Mouse (Mus musculus) MEL-GATA-1-ER (cell line): ENCODE measurements around the gene Ppa2.
A peak's percentile ranks its signal among the peaks of the same experiment; 100 is the strongest.

ENCODE experiments used
- DNase-seq: peaks from one replicate; pipeline ENCODE4 v3.0.0-alpha.2; 2012; ENCODE audit warnings: low read depth; ENCODE audit errors: extremely low read depth

Ppa2 gene

DNA sequence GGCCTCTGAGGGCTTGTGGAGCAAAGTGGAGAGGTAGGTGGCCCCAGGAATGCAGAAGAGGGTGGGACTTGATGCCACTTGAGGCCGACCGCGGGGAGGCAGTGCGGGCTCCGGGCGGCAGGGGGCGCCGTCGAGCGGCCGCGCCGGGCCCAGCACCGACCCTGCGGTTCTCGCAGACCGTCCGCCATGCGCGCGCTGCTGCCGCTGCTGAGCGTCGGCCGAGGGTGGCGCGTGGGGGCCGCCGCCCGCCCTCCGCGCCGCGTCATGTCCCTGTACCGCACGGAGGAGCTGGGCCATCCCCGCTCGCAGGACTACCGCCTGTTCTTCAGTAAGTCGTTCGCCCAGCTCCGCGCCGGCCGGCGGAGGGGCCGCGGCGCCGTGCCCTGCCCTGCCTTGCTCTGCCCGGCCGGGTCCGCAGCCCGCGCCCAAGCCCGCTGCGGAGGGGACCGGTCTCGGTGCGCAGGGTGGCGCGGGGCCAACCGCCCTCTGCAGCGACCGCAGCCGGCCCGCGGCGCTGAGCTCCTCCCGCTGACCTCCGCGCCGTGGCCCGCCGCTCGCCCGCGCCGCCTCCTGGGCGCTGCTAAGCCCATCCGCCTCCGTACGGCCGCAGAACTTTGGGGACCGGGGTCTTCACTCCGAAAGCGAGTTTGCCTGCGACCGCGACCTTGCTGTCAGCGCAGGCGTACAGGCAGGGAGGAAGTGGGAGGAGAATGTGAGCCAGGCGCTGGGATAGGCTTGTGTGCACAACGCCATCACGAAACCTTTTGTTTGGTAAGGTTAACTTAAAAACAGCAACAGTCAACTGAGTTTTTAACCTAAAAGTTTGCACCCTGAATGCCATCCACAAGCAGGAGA is at the start of gene Ppa2:
Gene Ppa2 (plus strand): TSS at position 157 of the 855 bp plus-strand sequence.
- peak; percentile 85 for DNase-seq

- DNase-seq, result peak; percentile 60
These were observed 38.0 kb upstream of the Ppa2 start for GRCm38 (mm10) chr3:133271887-133272286.

GRCm38 (mm10) chr3:133284587-133284986 is 25.3 kb upstream of the Ppa2 start:
- no peak for DNase-seq

GRCm38 (mm10) chr3:133288795-133289194 is 21.1 kb upstream of the Ppa2 start:
- no peak for DNase-seq

GRCm38 (mm10) chr3:133304328-133304727 is 5.6 kb upstream of the Ppa2 start:
- DNase-seq, result no peak

DNA sequence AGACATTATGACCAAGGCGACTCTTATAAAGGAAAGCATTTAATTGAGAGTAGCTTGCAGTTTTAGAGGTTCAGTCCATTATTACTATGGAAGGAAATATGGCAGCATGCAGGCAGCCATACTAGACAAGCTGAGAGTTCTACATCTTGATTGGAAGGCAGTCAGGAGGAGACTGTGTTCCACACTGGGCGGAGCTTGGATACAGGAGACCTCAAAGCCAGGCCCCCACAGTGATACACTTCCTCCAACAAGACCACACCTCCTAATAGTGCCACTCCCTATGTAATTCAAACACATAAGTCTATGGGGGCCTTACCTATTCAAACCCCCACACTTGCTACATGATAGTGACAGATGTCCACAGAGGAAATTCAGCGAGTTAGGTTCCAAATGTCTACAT is 1.5 kb upstream of the Ppa2 start:
- DNase-seq, result no peak

DNA sequence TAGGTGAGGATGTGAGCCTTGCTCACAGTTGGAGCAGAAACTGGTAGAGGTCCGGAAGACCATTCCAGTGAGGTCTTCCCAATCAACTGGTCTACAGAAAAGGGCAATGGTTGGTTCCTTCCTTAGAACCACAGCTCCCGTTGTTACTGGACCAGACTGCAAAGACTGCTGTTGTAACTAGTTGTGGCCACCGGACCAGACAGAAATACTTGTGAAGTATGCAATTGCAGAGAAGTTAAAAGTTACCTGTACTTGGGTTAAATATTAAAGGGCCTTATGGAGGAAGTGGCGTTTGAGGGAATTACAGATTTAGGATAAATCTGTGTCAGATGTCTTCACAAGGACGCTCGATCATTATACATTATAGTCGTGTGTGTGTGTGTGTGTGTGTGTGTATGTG is 551 bp upstream of the Ppa2 start:
- DNase-seq, result no peak

DNA sequence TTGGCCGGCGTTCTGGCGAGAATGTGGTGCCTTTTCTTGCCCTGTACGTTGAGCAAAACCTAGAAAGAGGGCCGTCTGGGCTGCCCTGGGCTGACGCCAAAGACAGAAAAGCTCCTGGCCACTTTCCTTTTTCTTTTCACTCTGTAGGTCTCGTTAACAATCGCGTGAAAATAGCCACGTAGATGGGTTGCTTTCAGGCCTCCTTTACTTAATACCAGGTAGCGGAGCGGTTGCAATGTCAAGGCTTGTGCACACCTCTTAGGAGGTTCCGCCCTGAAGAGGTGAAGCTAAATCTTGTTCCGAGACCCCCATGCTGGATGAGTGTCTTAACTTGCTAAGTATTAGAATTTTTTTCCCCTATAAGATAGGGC is 884 bp downstream of the Ppa2 start:
- no peak for DNase-seq

GRCm38 (mm10) chr3:133312331-133312730 is 2.4 kb downstream of the Ppa2 start:
- DNase-seq, result no peak

DNA sequence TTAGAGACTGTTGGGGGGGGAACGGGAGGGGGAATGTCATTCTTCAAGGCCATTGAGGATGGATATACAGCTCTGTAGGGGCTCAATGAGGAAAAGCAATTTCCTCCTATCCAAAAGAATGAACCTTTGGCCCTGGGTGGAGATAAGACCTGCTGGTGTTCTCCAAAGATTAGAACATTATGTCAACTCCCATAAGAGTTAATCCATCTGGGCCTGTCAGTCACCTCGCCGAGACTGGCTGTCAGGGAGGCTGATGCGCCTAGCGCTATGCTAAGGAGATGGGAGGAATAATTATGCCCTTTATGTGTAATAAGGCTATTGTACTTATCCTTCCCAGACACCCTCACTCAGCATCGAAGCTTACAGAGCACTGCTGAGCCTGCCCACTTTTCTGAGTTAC is 2.9 kb downstream of the Ppa2 start:
- DNase-seq, result no peak

GRCm38 (mm10) chr3:133313491-133314199 is 3.7 kb downstream of the Ppa2 start:
- no peak for DNase-seq

- DNase-seq, result peak; percentile 65
These were observed 4.6 kb downstream of the Ppa2 start for GRCm38 (mm10) chr3:133314475-133314874.

- no peak for DNase-seq
These were observed 5.1 kb downstream of the Ppa2 start for GRCm38 (mm10) chr3:133315011-133315410.

DNA sequence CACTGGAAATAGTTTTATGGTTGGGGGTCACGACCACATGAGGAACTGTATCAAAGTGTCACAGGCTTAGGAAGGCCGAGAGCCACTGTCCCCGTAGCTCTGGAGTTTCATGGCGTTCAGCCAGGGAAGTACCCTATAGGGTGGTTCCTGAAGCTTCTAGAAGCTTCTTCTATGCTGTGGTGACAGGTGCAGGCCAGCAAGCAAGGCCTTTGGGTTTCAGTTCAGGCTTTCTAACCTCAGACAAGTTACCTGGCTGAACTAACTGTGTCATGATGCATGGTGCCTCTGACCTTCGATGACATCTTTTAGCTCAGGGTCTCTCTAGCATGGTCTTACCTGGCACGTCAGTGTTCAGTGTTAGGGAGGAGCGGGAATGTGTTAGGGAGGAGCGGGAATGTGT is 5.7 kb downstream of the Ppa2 start:
- no peak for DNase-seq

DNA sequence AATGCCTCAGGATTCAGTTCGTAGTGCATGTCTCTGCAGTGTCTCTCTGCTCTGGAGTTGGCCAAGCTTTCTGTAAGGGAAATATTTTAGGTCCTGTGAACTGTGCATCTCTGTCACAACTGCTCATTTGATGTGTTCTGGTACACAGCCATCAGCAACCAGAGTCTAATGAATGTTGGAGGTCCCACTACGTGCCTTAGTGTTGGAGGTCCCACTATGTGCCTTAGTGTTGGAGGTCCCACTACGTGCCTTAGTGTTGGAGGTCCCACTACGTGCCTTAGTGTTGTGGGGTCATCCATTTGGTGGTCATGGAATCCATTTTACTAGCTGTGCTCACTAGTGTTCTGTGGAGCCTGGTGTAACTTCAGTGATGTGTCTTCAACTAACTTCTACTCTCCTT is 7.9 kb downstream of the Ppa2 start:
- DNase-seq, result no peak

DNA sequence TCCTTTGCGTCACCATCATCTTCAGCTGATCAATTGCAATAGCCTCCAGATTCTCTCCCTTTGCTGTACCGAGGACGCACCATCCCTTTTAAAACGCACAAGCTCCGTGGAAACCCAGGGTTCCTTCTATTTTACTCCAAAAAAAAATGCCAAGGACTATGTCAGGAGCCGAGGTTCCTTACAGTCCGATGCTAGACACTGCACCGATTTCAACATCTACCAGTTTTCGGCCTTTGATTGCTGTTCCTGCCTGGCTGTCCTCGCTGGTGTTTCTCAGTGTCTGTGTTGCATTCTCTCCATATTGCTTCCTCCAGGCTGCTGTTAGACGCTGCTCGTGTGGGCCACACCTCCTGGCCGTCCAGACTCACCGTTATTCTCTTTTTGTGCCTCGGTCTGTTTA is 8.7 kb downstream of the Ppa2 start:
- no peak for DNase-seq

DNA sequence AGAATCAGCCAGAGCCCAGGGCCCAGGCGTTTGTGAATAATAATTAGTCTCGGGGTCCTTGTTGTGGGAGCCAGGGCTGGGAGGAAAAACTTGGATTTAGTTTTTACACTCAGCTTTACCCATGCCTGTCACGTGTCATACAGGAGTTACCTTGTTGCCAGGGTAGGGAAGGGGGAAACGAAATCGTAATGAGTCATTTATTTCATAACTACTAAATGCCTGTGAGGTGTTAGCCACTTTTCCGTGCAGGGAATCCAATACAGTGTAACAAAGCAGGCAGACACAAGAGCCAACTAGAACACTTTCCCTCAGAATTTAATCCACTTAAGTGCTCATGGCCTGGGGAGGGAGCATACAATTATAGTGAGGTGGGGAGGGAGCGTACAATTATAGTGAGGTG is 9.9 kb downstream of the Ppa2 start:
- no peak for DNase-seq

GRCm38 (mm10) chr3:133320313-133320712 is 10.4 kb downstream of the Ppa2 start:
- no peak for DNase-seq

DNA sequence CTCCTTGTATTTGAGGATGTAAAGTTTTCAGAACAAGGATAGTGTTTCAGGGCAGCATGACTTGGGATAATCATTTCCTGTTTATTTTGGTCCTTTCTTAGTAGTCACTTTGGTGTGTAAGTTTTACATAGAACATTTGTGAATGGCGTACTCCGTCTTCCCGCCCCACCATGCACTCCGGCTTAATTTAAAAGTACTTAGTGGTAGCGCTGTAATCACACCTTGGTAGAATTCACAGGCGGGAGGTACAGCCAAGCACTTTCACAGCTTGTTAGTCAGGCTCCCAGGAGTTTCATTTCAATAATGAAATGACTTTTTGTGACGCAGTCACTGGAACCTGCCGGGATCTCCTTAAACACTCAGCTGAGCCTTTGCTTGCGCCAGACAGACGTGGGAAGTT is 12.0 kb downstream of the Ppa2 start:
- DNase-seq, result no peak

- DNase-seq, result no peak
These were observed 12.6 kb downstream of the Ppa2 start for GRCm38 (mm10) chr3:133322552-133322951.

- no peak for DNase-seq
These were observed 15.2 kb downstream of the Ppa2 start for GRCm38 (mm10) chr3:133325135-133325534.

- no peak for DNase-seq
These were observed 18.6 kb downstream of the Ppa2 start for GRCm38 (mm10) chr3:133328551-133328950.

DNA sequence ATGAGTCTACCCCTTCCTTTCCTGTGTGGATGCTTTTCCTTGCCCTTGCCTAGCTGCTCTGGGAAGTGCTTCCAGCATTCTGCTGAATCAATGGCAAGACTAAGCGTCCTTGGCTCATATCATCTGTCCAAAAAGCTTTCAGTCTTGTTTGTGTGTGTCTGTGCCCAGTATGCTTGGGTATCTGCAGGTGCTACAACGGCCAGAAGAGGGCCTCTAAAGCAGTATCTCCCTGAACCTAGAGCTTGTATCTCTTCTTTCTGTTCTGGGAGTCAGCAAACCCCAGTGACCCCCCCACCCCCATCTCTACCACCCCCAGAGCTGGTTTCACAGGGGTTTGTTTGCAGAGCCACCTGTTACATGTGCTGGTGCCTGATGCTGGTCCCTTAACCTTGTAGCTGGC is 19.5 kb downstream of the Ppa2 start:
- DNase-seq, result no peak
